Mouse (Mus musculus): ENCODE results near the gene Gm11084.

GRCm38 (mm10) chr2:72996808-72997378, 10.4 kb upstream of the Gm11084 start:
- no peak for TF ChIP-seq CTCF (IDR thresholded peaks at IDR 0.05; ENCODE audit: low read depth)
- TF ChIP-seq EP300 (IDR thresholded peaks at IDR 0.05; ENCODE audit: low read depth) = no peak
